Mouse (Mus musculus) ES-Bruce4 (cell line): ENCODE measurements at regions not wholly inside any gene's neighbourhood (a gene's known extent, or its start where the extent isn't known, plus 50 kb on each side); places are given as distances from the start of the nearest gene placed in this dataset.

Experiments used
- H3K27ac ChIP-seq: 2 replicates; pipeline ENCODE4 v1.5.1; 2012; ENCODE audit warnings: low read length, inconsistent platforms; ENCODE audit not compliant: insufficient read depth
- H3K27me3 ChIP-seq: 2 replicates; pipeline ENCODE4 v1.6.1; 2012; ENCODE audit warnings: mild to moderate bottlenecking, low read length, inconsistent platforms; ENCODE audit not compliant: control insufficient read depth, poor library complexity, insufficient read depth, severe bottlenecking
- H3K36me3 ChIP-seq: 2 replicates; pipeline ENCODE4 v1.6.1; 2012; ENCODE audit warnings: inconsistent platforms, mild to moderate bottlenecking, low read length, moderate library complexity; ENCODE audit not compliant: control insufficient read depth, poor library complexity, insufficient read depth, severe bottlenecking
- H3K4me1 ChIP-seq: one replicate; pipeline ENCODE4 v1.8.1; 2011; ENCODE audit warnings: low read length; ENCODE audit not compliant: control insufficient read depth, insufficient read depth
- H3K4me3 ChIP-seq: 2 replicates; pipeline ENCODE4 v1.5.1; 2011; ENCODE audit warnings: low read depth, mild to moderate bottlenecking, low read length
- H3K9ac ChIP-seq: 2 replicates; pipeline ENCODE4 v1.6.1; 2012; ENCODE audit warnings: low read depth, mild to moderate bottlenecking, inconsistent platforms; ENCODE audit not compliant: poor library complexity, severe bottlenecking
- H3K9me3 ChIP-seq: replicated peaks from 2 replicates; pipeline ENCODE4 v1.6.1; 2012; ENCODE audit warnings: mild to moderate bottlenecking, low read length, inconsistent platforms; ENCODE audit not compliant: control insufficient read depth, poor library complexity, insufficient read depth, severe bottlenecking
- CTCF ChIP-seq: IDR thresholded peaks from one replicate; pipeline ENCODE4 v1.8.1; 2011; ENCODE audit warnings: low read depth, low read length
- EP300 ChIP-seq: IDR thresholded peaks from 2 replicates; pipeline ENCODE4 v1.6.1; 2011; ENCODE audit warnings: low read depth, low read length; ENCODE audit not compliant: insufficient read depth
- POLR2A ChIP-seq: IDR thresholded peaks from one replicate; pipeline ENCODE4 v1.8.1; 2011; ENCODE audit warnings: low read length; ENCODE audit not compliant: insufficient read depth

GRCm38 (mm10) chr3:18714968-18715630, 766.9 kb downstream of the Cypt12 start:
- Histone ChIP-seq H3K4me1 (no peaks in the 10 kb centered on the region), H3K4me3 (no peak overlapping the region), H3K9ac (no peak overlapping the region), H3K9me3 (no peaks in the 10 kb centered on the region), H3K27ac (no peak overlapping the region), H3K36me3 (no peaks in the 10 kb centered on the region), H3K27me3 (no peaks in the 10 kb centered on the region)
- TF ChIP-seq EP300 (no peak), POLR2A (no peak), CTCF (no peak)

- H3K4me1 ChIP-seq, result no peaks in the 10 kb centered on the region
- no peak overlapping the region for H3K4me3 ChIP-seq
- H3K36me3 ChIP-seq, result no peaks in the 10 kb centered on the region
- no peak overlapping the region for H3K27ac ChIP-seq
- TF ChIP-seq CTCF, result no peak
- TF ChIP-seq EP300, result no peak
- TF ChIP-seq POLR2A, result no peak
- no peak overlapping the region for H3K9ac ChIP-seq
- no peaks in the 10 kb centered on the region for H3K27me3 ChIP-seq
- H3K9me3 ChIP-seq, result no peaks in the 10 kb centered on the region
Observed at GRCm38 (mm10) chr3:18715776-18716175, 767.6 kb downstream of the Cypt12 start.

- no peak for TF ChIP-seq EP300
- no peak for TF ChIP-seq CTCF
- TF ChIP-seq POLR2A, result no peak
- Histone ChIP-seq H3K36me3 (no peaks in the 10 kb centered on the region), H3K4me3 (no peak overlapping the region), H3K27me3 (no peaks in the 10 kb centered on the region), H3K4me1 (no peaks in the 10 kb centered on the region), H3K27ac (no peak overlapping the region), H3K9me3 (no peaks in the 10 kb centered on the region), H3K9ac (no peak overlapping the region)
Observed at GRCm38 (mm10) chr3:18725507-18725906, 777.3 kb downstream of the Cypt12 start.

- no peaks in the 10 kb centered on the region for H3K9me3 ChIP-seq
Observed at GRCm38 (mm10) chr3:18731251-18731650, 783.0 kb downstream of the Cypt12 start.

GRCm38 (mm10) chr3:18731674-18732073, 783.5 kb downstream of the Cypt12 start:
- Histone ChIP-seq H3K9ac (no peak overlapping the region), H3K27me3 (no peaks in the 10 kb centered on the region), H3K4me3 (no peak overlapping the region), H3K27ac (no peak overlapping the region), H3K36me3 (no peaks in the 10 kb centered on the region), H3K4me1 (no peaks in the 10 kb centered on the region), H3K9me3 (no peaks in the 10 kb centered on the region)
- TF ChIP-seq POLR2A (no peak), EP300 (no peak), CTCF (no peak)

More at GRCm38 (mm10) chr3:18731251-18731650, 783.0 kb downstream of the Cypt12 start:
- no peaks in the 10 kb centered on the region for H3K27me3 ChIP-seq
- no peaks in the 10 kb centered on the region for H3K36me3 ChIP-seq
- H3K4me1 ChIP-seq, result no peaks in the 10 kb centered on the region
- no peak overlapping the region for H3K27ac ChIP-seq
- no peak overlapping the region for H3K9ac ChIP-seq
- TF ChIP-seq POLR2A, result no peak
- no peak for TF ChIP-seq EP300
- TF ChIP-seq CTCF, result no peak
- H3K4me3 ChIP-seq, result no peak overlapping the region

- no peaks in the 10 kb centered on the region for H3K9me3 ChIP-seq
- no peak overlapping the region for H3K27ac ChIP-seq
- no peaks in the 10 kb centered on the region for H3K4me1 ChIP-seq
- no peak for TF ChIP-seq POLR2A
- TF ChIP-seq CTCF, result no peak
- TF ChIP-seq EP300, result no peak
- no peak overlapping the region for H3K4me3 ChIP-seq
- H3K27me3 ChIP-seq, result no peaks in the 10 kb centered on the region
- no peak overlapping the region for H3K9ac ChIP-seq
- no peaks in the 10 kb centered on the region for H3K36me3 ChIP-seq
Observed at GRCm38 (mm10) chr3:18733540-18733939, 785.3 kb downstream of the Cypt12 start.
